Mouse (Mus musculus) right cerebral cortex, postnatal 25 days (tissue): Measurements from ENCODE around the gene Rap1gap2.
A peak's percentile ranks its signal among the peaks of the same experiment; 100 is the strongest.

ENCODE experiments used
- DNase-seq: peaks from one replicate; pipeline ENCODE4 v3.0.0; 2022

The Rap1gap2 gene

DNA sequence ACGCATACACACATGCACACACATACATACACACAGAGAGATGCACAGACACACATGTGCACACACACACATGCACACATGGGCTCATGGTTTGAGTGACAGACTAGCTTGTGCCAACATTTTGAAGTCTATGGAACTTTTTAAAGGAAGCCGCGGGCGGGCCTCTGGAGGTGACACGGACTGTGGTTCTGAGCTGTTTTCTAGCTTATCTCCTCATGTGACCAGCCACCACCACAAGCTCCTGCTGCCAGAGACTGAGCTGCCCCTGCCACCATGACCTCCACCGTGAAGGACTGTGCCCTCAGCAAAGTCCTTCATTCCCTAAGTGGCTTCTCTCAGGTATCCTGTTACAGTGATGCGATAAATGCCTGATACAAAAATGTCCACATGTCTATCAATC is 76.3 kb downstream of the Rap1gap2 start:
- no peak for DNase-seq

DNA sequence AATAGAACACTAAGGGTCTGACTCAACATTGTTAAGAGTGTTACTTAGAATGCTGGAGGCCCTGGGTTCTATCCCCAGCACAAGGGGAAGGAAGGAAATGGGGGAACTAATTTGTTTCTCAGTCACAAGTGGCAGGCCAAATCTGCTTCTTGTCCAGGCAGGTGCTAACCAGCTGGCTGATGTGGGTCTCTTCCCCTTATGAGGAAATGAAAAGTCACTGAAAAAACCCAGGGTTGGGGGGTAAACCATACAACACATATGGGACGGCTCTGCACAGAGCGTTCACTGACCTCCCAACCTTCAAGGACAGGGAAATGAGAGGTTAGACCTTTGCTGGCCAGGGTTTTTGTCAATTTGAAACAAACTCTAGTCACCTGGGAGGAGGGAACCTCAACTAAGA is 77.7 kb downstream of the Rap1gap2 start:
- no peak for DNase-seq

DNA sequence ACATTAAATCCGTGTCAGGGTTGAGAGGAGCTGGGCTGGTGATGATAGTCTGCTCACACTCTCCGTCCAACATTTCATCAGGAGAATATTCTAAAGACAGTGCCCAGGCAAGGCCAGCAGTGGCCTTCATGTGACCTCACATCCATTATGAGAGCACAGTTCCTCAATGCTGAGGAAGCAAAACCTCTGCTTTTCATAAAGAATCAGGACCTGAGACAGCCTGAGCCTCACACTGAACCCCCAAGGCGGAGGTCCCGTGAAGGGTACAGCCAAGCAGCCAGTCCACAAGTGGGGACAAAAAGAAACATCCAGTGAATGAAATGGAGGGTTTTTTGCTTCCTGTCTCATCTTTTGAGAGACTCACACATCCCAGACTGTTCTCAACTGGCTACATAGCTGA is 78.3 kb downstream of the Rap1gap2 start:
- DNase-seq: no peak

DNA sequence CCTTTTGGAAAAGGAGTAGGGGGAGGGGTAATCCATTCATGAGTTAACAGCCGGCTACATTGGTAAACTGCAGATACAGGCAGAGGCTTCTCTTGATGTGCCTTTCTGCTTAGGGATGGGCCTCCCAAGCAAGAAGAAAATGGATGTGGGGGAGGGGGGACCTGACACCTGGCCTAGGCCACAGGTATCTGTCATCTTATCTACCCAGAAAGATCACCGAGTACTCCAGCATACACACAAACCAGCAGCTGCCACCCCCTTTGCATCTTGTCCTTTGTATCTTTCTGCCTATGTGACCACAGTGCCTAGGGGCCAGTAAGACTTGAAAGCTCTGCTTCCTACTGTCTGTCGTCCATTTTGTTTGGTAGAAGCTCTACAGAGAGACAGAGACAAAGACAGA is 79.0 kb downstream of the Rap1gap2 start:
- no peak for DNase-seq

DNA sequence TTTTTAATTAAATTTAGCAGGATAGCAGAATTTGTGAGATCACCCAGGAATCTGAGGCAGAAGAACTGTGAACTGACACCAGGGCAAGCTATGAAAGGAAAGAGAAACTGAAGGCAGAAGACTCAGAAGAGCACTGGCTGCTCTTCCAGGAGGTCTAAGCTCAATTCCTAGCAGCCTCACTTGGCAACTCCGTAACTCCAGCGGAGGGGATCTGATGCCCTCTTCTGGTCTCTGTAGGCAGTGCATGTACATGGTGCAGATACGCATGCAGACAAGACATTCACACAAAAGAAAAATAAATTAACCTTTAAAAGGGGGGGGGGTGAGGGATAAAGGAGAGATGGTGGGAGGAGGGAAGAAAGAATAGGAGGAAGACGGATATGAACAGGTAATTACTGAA is 80.9 kb downstream of the Rap1gap2 start:
- no peak for DNase-seq

DNA sequence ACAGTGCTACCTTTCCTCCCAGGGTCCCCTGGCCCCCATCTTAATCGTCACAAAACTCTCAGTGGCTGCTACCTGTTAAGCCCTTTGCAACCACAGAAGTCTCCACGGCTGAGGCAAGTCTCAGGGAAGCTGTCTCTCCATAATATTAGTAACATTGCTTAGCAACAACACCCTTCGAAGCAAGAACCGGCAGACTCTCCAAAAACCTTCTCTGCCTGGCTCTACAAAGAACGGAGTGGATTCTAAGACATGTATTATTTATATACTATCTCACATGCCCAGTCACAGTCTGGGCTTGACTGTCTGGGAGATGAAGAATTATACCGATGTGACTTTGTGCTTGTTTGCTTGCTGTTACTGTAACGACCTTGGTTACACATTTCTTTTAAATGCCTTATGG is 83.2 kb downstream of the Rap1gap2 start:
- peak; percentile 39 for DNase-seq

DNA sequence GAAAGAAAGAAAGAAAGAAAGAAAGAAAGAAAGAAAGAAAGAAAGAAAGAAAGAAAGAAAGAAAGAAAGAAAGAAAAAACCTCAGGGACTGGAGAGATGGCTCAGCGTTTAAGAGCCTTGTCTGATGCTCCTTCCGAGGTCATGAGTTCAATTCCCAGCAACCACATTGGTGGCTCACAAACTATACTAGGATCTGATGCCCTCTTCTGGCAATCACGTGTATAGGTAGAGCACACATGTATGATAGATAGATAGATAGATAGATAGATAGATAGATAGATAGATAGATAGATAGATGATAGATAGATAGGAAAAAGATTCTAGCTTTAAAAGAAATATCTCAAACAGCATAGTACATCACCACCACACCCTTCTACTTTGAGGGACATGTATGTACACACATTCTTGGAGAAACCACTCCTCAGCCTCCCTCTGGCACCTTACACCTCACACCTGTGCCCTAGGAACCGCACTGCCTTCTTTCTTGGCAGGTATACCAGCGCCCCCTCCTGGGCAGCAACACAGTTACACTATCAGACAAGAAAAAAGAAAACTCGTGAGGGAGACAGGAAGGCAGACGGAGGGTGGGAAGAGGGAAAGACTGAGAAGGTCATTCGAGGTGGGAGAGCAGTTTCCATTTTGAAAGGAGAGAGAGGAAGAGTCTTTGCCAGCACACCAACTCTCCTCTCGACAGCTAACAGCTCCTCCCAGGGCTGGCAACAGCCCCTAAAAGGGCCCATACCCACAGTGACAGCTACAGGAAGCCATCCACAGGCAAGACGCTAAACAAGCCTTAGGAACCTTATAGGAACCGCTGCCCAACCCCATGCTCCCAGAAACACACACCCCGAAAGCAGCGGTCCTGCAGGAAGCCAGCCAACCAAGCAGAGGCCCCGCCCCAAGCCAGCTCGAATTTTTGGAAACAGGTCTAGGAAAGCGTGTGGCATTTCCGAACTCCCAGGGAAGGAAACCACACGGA is 84.2 kb downstream of the Rap1gap2 start:
- peak; percentile 50 for DNase-seq

DNA sequence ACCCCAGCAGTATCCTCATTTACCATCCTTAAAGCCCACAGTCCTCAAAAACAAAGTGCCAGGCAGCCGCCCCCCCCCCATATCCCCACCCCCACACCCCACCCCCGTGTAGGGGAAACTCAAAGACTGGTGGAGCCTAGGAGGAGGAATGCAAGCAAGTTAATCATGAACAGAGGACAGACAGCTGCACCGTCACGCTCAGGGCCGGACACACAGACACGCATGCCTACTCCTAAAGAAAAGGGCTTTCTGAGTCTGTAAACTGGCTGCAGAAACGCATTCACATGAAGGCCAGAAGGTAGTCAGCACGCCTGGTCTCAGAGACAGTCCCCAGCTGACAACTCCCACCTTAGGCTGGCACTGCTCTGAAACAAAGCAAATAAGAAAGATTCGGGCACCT is 85.1 kb downstream of the Rap1gap2 start:
- no peak for DNase-seq

DNA sequence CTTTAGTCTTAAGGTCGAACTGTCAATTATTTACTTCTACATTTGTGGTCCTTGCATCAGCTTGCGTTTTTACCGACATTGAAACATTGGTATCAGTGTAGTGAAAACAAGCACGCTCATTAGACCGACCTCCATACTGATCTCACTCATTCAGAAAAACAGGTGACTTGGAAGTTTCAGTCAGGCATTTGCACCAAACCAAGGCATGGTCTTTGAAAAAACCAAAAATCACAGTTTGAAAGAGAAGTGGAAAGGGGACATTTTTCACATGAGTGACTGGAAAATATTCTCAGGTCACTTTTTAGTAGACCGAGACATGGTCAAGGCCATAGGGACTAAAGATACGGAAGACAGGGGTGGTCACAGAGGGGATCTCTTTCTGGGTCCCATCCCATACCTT is 85.5 kb downstream of the Rap1gap2 start:
- DNase-seq: no peak

DNA sequence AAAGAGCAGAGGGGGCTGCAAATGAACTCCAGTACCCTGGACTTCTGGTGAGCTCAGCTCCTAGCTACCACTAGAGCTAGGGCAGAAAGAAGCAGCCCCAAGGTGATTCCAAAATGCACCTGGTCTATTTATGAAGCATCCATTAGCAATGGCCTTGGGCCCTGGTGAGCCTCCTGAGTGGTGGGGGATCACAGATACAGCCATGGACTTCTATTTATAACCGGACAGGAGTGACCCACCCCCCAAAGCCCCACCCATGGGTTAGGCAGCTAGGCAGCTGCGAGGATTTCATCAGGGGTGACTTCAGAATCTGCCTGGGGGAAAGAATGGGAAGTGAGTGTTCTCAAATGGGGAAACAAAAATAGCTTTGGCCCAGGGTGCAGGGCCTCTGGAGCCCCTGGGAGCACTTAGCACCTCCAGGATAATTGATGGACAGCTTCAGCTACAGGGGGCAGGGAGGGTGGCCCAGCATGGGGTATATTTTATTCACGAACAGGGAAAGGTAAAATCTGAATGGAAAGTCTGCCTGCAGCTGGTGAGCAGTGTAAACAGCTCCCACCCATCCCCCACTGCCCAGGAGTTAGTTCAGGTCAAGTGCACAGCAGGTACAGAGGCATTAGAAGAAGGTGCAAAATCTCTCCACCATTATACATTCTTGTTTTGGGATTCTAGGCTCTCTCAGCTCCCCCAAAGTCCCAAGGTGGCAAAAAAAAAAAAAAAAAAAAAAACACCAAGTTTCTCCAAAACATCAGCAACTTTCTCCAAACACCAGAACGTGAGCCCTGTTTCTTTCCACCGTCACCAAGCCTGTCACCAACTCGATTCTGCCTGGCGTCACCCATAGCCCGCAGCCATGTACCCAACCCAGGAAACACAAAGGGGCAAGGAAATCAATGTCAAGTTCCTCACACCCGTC is 86.4 kb downstream of the Rap1gap2 start:
- DNase-seq: no peak

DNA sequence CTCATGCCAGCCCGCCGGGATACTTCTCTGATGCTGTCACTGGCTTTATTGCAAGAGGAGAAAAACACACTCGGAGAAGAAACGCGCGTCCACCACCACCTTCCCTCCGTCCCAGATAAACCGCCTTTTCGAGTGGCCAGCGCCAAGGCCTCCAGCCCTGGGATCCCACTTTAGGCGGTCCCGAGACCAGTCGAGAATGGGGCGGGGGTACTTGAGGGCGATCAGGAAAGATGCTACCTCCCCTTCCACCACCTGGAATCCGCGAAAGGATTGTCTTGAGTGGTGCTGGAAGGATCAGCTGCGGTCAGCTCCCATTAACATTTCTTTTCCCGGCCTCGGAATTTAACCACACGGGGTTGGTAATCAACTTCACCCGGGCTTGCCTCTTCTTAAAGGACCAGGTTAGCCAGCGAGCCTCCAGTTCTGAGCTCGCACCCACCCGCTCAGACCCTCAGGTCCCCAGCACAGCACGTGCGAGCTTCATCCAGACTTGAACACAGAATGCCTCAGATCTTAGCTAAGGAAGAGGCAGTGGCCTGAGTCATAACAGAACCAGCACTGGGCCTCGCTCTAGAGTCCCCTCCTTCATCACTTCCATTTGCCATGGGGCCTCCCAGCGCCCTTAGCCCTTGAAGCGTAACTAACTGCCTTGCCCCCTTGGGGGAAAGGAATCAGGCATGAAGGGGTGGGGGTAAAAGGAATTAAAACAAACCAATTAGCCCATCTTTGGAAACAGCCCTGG is 87.3 kb downstream of the Rap1gap2 start:
- DNase-seq: no peak

DNA sequence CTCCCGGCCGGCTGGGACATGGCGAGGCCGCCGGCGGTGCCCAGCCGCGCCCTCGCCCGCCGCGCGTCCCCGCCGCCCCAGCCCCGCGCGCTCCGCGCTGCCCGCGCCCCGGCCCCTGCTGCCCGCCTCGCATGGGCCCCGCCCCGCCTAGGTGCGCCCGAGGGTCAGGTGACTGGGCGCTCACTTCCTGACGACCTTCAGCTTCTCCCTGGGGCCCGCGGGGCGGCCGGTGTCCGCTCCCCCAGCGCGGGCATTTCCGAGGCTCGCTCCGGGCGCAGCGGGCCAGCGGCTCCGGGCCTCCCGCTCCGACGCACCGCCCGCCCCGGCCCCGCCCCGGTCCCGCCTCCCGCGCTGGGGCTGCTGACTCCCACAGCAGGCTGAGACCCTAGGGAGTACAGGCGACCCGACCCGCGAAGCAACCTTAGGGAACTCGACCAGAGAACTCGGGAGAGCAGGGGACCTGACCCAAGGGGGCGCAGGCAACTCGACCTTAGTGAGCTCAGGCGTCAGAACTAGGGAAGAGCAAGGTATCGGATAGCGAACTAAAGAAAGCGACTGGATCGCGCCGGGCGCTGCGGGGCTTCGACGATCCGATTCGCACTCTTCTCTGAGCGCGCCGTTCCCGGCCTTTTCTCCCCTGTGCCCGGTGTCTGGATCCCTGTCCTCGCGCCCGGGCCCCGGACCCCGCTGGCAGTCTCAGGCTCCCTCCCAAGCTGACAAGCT is 88.1 kb downstream of the Rap1gap2 start:
- DNase-seq: peak; percentile 66

DNA sequence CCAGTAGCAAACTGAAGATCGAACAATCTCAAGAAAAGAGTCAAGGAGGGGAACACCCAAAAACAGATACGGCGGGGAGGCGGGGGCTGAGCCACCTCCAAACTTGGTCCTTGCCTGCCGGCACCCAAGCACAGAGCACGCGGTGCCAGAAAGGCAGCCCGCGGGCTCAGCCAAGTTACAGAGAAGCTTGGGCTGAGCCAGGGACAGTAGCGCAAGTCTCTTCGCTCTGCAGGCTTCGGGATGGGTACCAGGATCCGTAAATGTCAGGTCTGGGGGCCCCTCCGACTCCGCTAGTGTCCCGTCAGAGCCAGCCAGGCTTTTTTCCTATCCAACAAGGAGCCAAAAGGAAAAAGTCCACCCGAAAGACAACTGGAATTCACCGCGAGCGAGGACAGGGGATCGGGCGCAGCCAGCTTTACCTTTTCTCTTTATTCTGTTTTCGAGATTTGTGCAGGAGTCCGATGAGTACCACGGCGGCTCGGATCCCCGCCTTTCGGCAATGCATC is 88.7 kb downstream of the Rap1gap2 start:
- DNase-seq: peak; percentile 40

DNA sequence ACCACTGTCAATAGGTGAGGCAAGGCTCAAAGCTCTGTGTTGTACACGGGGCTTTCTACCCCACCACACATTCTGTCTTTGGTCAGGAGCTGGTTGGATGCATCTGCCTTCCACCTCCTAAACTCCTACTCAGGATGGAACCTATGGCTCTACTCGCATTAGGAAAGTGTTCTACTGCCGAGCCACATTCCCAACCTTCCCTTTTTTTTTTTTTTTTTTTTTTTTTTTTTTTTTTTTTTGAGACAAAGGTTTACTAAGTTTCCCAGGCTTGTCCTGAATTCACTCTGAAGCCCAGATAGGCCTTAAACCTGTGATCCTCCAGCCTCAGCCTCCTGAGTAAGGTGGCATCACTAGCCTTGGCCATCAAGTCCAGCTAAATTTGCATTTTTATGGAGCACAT is 90.5 kb downstream of the Rap1gap2 start:
- no peak for DNase-seq

DNA sequence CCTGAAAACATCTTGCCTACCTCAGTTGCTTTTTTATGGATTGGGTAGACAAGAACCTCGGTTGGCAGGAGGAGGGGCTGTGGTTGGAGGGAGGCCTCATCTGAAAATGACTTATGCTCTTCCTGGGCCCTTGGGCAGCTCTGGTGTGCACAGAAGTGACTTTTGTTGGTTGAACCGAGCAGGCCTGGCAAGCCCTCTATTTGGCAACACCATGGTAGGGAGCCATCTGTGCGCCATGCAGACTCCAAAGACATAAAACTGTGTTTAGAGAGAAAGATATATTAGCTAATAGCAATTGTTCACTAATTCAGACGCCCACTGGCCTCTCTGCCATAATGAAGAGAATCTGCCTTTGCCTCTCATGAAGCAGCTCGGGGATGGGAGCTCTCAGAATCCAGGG is 94.6 kb downstream of the Rap1gap2 start:
- no peak for DNase-seq

DNA sequence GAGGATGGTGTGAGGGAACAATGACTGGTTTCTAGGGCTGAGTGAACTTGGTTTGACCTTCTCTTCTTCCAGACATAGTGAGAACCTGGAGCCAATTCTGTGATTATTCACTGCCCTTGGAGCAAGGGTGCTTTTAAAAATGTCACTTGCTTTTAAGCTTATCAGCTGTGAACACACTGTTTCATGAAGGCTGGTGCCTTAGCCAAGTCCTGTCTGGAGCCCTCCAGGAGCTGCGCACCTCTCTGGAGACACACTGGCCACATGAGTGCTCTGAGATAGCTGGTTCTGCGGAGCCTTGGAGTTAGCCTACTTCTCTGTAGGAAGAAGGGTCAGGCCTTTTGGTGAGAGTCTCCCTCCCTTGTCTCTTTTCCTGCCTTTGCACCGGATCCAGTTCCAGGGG is 95.7 kb downstream of the Rap1gap2 start:
- no peak for DNase-seq

DNA sequence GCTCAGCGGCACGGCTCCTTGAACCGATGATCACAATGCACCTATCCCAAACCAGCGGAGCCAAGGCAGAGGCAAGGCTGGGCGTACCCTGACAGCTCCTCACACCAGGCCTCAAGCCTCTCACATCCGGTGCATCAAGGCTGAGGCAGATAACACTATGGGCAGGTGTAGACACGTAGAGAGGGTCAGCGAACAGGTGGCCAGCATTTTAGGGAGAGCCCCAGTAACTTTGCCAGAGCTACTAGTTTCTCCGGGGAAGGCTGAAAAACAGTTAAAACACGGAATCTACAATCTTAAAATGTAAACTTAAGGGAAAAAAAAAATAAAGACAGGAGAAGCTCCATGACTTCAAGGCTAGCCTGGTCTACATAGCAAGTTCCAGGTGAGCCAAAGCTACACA is 98.1 kb downstream of the Rap1gap2 start:
- DNase-seq: no peak

DNA sequence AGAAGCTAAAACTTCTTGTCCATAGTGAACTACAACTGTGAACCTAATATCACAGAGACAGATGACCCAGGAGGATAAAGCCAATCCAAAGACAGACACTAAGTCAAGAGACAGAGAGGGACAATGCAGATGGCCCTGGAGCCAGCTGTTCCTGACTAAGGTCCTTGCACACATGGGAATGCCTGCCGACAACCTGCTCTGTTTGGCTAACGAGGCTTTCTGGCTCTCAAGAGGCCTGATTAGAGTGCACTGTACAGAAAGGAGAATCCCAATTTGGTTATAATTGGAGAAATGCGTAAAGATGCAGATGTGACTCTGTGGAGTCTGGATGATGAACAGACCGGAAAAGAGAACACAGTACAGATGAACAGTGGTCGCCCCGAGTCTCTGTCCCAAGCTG is 104.4 kb downstream of the Rap1gap2 start:
- DNase-seq: no peak

DNA sequence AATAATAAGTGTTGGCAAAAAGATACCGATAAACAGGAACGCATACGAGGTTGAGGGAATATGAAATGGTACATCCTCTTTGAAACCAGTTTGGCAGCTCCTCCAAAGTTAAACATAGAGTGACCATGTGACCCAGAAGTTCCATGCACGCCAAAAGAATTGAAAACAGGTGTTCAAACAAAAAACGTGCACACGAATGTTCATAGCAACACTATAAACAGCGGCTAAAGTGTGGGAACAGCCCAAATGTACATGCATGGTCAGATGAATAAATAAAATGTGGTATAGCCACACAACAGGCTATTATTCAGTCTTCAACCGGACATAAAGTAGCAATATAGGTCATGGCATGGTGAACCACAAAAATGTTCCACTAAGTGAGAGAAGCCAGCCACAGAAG is 108.2 kb downstream of the Rap1gap2 start:
- no peak for DNase-seq

DNA sequence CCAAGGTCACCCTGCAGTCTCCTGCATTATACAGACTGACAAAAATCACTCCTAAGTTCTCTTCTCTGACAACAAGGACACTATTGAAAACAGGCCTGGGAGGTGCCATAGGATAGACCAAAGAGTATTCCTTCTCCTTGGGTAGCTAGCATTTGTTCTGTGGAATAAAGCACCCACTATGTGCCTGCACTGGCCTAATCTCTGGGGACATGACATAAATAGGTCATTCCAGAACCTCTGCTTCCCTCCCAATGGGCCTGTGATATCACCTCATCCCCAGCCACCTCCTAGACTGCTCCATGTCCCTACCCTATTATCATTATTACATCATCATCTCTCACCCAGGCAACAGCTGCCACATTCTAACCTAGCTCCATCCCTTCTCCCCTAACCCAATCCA is 108.7 kb downstream of the Rap1gap2 start:
- no peak for DNase-seq

DNA sequence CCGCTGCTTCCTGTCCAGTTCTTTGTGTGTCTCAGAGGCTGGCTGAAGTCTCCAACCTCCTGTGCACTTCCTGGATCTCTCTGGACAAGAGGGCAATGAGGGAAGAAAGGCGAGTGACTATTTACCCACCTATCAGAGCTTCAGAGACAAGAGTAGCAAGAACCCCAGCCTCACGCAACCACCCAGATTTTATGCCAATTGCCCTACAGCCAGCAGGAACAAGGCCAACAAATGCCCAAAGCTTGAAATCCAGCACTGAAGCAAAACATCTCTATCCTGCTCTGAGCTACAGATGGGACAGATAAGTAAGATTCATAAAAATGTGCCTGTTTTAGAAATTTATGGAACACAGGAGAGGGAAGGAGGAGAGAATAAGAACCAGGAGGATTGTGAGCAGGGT is 109.7 kb downstream of the Rap1gap2 start:
- DNase-seq: no peak

DNA sequence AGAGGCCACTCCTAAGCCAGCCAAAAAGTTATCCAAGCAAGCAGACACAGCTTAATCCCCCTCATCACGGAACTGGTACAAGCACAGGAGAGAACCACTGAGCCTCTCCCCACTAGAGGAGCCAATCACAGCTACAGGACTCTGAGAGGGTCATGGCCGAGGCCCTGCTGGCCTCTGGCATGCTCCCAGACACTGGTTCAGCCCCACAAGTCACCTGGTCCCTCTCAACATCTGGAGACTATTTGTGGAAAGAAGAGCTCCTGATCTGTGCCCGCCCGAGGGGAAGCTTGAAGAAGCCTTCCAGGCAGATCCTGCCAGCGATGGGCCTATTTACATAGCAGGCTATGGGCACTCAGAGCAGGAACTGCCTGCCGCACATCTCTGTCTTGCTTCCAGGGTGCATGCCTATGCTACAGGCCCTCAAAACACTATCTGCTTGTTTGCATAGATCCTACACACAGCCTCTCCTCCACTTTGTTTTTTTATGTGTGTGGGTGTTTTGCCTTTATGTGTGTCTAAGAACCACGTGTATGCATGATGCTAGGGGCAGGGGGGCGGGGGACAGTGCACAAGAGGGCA is 111.1 kb downstream of the Rap1gap2 start:
- DNase-seq: no peak
